8 mouse cellular contexts compared by ENCODE assay signal in the genomic region with DNA sequence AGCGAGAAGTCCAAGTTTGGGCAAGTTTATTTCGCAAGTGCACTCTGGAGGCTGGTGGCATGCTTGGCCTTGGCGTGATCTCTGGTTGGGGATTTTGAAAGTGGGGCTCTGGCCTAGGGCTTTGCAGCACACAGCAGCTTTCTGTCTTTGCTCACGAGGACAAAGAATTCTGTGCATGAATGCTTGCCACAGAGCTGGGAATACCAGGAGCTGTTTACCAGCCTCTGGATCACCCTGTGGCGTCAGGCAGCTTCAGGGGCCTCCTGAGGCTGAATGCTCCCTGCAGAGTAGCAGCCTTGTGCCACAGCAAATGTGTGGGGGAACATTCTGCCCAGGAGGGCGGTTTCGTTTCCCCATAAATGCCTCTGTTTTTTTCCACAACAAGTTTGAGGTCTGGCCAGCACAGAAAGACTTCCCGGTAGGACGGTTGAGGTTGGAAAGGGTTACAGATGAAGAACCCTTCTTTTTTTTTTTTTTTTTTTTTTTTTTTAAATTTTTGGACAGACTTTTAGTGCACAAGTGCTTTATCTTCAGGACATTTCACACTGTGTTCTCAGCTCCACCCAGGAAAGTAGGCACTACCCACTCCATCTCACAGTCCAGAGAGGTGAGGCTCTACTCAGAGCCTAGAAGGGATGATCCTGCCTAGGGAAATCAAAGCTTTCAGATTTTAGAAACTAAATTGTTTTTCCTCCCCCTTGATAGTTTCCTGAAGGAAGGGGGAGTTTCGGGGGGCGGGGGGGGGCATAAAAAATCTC. TPM values are rescaled to one million over a fixed set of nuclear protein-coding genes. Genes with fewer than 3 reads are reported as not detected.
DNase-seq lines count a peak whose midpoint lies in the region; ATAC-seq lines count a peak whose summit lies in the region.

No protein-coding gene starts in this region.

- no peak overlapping the region for H3K9ac ChIP-seq in heart, embryonic 12.5 days

- no peaks in the 10 kb centered on the region for H3K27me3 ChIP-seq in heart, embryonic 12.5 days (replicated peaks)

- H3K9me3 ChIP-seq in heart, embryonic 12.5 days (replicated peaks) = no peaks in the 10 kb centered on the region

- no peak overlapping the region for H3K4me2 ChIP-seq in heart, embryonic 12.5 days

- WGBS in heart, embryonic 12.5 days = 49% methylated on average over 11 of the region's 11 CpGs

- no peak for ATAC-seq in heart, embryonic 12.5 days (ENCODE audit: insufficient number of reproducible peaks, low FRiP score)
- ATAC-seq in monocyte, adult 5-6 weeks (replicated peaks; ENCODE audit: insufficient number of reproducible peaks, low FRiP score, low TSS enrichment, poor library complexity, severe bottlenecking) = peak; percentile 83

- DNase-seq in cerebellum, adult 11-12 months = peak; percentile 7
- DNase-seq in cerebellum, postnatal 36 days = no peak
- DNase-seq in right cerebral cortex, postnatal 10 days (ENCODE audit: low spot score in 2 of 2) = peak; percentile 43 to 44
- no peak for DNase-seq in right cerebral cortex, postnatal 4 days
- DNase-seq in layer of hippocampus, adult 8-10 months (ENCODE audit: low spot score in 2 of 2) = peak; percentile 19 to 30
- DNase-seq in cerebellum, postnatal 4 days (ENCODE audit: low spot score in 2 of 2) = no peak

- H3K4me3 ChIP-seq in heart, embryonic 12.5 days = no peak overlapping the region

- peaks cover 40% of the 10 kb centered on the region for H3K4me1 ChIP-seq in heart, embryonic 12.5 days (replicated peaks)

- peak overlapping the region; percentile 81 for H3K27ac ChIP-seq in heart, embryonic 12.5 days (ENCODE audit: poor library complexity, severe bottlenecking)

- peaks cover 16% of the 10 kb centered on the region for H3K36me3 ChIP-seq in heart, embryonic 12.5 days

RNA-seq across cellular contexts. Expression of a gene that starts 34.1 kb away (rescaled TPM):
- polyA plus RNA-seq in heart, embryonic 12.5 days (2016; fragmentation: Nextera tagmentation; extraction: Ambion mirVana) = 26.0 and 27.1 TPM in 2 replicates
- 10 to 100 TPM; 27.0 to 32.2 (median 29.0) TPM for total RNA-seq in layer of hippocampus, adult 8-10 months (2022)
- total RNA-seq in monocyte, adult 5-6 weeks (2017) = 408 to 1,020 TPM (median 414 TPM) in 3 replicates

RNA-seq across cellular contexts. Expression of a gene that starts 56.4 kb away (rescaled TPM):
- polyA plus RNA-seq in heart, embryonic 12.5 days (2016; fragmentation: Nextera tagmentation; extraction: Ambion mirVana) = 281 and 282 TPM in 2 replicates
- total RNA-seq in layer of hippocampus, adult 8-10 months (2022) = 100 to 1,000 TPM; 223 to 248 (median 236) TPM
- 313 to 352 TPM (median 341 TPM) in 3 replicates for total RNA-seq in monocyte, adult 5-6 weeks (2017)

Comparison
In these comparisons a context has a peak if more than half of its experiments do, and no peak if none do; other contexts are left out.
1. DNase-seq: peak in cerebellum, adult 11-12 months (single experiment), right cerebral cortex, postnatal 10 days (2 of 2) and layer of hippocampus, adult 8-10 months (2 of 2); none in cerebellum, postnatal 36 days (0 of 2), right cerebral cortex, postnatal 4 days (single experiment) and cerebellum, postnatal 4 days (0 of 2).
2. RNA of a gene that starts 34.1 kb away (total RNA-seq): 408 to 1,020 TPM in monocyte, adult 5-6 weeks; 27.0 to 32.2 TPM in layer of hippocampus, adult 8-10 months; every median in the first group is over 10 times any median in the second.